Mouse (Mus musculus): ENCODE data around the gene Fam19a1. TPM values are rescaled to one million over a fixed set of nuclear protein-coding genes. Genes with fewer than 3 reads are reported as not detected.
"Not testable (repeated sequence)": the region's sequence is repeated elsewhere in the genome, so short reads cannot be mapped to it uniquely, and the experiment has no call there.

Gene Fam19a1
- total RNA-seq (2021) = 10 to 100 TPM; 63.5 to 71.6 TPM

- DNase-seq (ENCODE audit: extremely low spot score in 1 of 2, low spot score in 1 of 2) = no peak
Measured at GRCm38 (mm10) chr6:96112854-96113253, at the start of gene Fam19a1. Gene Fam19a1, plus strand, starts transcription at chr6:96113154.

GRCm38 (mm10) chr6:96071080-96071479, 41.9 kb upstream of the Fam19a1 start:
- DNase-seq (ENCODE audit: extremely low spot score in 1 of 2, low spot score in 1 of 2) = no peak

DNA sequence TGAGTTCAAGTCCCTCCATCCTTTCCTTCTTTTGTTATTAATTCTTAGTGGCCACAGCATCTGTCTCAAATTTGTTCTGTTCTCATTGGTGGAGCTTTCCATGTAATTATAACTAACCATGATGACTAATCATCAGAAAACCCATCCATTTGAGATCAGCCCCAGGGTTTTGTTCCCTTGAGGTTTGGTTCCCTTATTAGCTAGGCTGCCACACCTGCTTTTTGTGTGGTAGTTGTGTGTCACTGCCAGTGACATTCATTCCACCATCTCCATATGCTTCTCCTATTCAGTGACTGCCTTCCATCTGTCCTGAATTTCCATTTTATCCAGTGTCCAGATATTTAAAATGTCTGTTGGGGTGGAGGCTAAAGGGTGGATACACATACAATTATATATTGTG, 41.4 kb upstream of the Fam19a1 start:
- no peak for DNase-seq (ENCODE audit: extremely low spot score in 1 of 2, low spot score in 1 of 2)

DNA sequence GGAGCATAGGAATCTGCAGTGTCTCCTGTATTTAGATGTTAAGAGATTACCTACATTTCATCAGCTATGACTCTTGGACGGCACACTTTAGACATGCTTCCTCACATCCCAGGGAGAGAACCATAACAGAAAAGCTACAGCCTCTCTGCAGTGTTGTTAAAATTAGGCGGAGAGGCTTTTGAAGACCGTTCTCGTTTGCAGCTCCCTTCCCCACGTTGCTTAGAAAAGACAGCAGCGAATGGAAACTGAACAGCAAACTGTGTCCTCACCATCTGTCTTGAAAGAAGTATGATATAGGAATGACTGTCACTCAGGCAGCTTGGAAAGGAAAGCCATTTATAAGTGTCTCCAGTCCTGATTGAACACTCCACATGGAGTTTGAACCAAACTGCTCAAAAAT, 23.0 kb upstream of the Fam19a1 start:
- DNase-seq (ENCODE audit: extremely low spot score in 1 of 2, low spot score in 1 of 2) = no peak

DNA sequence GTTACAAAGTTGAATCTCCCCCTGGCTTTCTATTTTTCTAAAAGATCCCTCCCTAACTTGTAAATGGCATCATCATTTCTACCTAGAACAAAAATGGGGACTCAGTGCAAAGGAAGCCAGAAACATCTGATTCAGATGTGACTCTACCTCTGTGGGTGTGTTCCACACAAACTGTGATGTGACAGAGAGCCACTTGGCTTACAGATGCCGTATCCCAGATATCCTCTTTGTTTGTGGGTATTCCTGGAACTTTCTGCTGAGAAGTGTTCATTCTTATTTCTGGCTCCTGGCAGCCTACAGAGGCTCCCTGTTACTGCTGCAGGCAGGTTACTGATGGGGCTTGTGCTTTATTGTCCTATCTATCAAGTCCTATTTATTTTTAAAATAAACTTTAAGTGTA, 19.2 kb upstream of the Fam19a1 start:
- no peak for DNase-seq (ENCODE audit: extremely low spot score in 1 of 2, low spot score in 1 of 2)

GRCm38 (mm10) chr6:96098225-96098624, 14.7 kb upstream of the Fam19a1 start:
- DNase-seq (ENCODE audit: extremely low spot score in 1 of 2, low spot score in 1 of 2) = no peak

DNA sequence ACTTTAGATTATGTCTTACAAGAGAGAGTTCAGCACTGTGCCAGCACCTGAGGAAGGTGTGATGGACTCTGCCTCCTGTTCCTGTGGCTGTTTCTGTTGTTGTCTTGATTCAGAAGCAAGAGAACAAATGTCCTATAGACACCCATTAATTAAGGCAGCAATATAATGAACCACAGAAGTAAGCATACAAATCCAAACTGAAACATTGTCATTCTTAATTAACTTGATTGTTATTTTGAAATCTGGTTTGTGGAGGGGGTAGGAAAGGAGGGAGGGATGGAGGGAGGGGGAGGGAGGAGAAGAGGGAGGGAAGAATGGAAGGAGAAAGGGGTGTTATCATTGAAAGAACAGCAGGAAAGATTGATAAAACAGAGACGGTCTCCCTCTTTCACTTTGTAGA, 1.3 kb upstream of the Fam19a1 start:
- DNase-seq (ENCODE audit: extremely low spot score in 1 of 2, low spot score in 1 of 2) = no peak

DNA sequence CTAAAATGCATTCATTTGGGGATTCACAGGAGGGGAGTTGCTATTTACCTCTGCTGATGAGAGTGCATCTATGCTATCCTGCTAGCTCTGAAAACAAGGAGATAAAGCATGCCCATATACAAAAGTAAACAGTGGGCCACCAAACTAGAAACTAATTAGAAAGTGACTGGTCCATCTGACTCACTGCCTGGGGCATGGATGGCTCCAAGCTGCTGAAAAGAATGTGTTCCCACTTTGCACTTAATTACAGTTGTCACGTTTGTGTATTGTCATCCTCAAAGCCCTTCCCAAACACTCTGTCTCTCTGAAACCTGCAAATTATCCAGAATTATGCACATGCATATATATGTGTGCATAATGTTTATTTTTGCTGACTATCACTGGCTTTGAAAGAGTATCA, 1.2 kb downstream of the Fam19a1 start:
- no peak for DNase-seq (ENCODE audit: extremely low spot score in 1 of 2, low spot score in 1 of 2)

- no peak for DNase-seq (ENCODE audit: extremely low spot score in 1 of 2, low spot score in 1 of 2)
Measured at GRCm38 (mm10) chr6:96116148-96116533, 3.2 kb downstream of the Fam19a1 start.

GRCm38 (mm10) chr6:96116534-96117272, 3.7 kb downstream of the Fam19a1 start:
- peak; percentile 58 to 60 for DNase-seq (ENCODE audit: extremely low spot score in 1 of 2, low spot score in 1 of 2)

- no peak for DNase-seq (ENCODE audit: extremely low spot score in 1 of 2, low spot score in 1 of 2)
Measured at GRCm38 (mm10) chr6:96143326-96143725, 30.4 kb downstream of the Fam19a1 start.

GRCm38 (mm10) chr6:96165403-96165802, 52.4 kb downstream of the Fam19a1 start:
- DNase-seq (ENCODE audit: extremely low spot score in 1 of 2, low spot score in 1 of 2) = peak in 1 of 2 experiments; percentile 15

DNA sequence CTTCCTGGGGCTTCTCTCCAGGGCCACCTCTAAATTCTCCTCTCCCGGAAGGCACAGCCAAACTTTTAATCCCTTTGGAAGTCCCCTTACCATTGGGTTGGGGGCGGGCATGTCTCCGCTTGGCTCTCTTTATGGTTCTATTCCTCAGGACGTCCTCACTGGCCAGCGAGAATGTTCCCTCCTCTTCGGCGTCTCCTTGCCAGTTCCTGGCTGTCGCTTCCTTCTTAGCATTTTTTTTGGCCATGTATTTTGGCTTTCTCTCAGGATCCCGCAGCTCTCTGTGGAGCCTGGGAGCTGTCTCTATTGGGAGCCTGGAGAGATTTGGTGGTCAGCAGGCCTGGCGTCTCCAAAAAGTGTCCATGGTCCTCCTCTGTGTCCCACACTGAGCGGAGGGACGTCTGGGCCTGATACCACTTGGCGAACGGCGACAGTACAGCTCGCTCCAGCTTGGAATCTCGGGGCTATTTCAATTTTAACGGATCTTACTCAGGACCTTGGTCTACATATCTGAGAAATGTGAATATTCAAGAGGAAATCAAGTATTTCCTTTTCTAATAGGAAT, 52.9 kb downstream of the Fam19a1 start, which contains the start of gene 1700123L14Rik:
Gene 1700123L14Rik (minus strand): TSS at position 426 of the 562 bp plus-strand sequence.
- DNase-seq (ENCODE audit: extremely low spot score in 1 of 2, low spot score in 1 of 2) = no peak

GRCm38 (mm10) chr6:96167031-96167430, 54.1 kb downstream of the Fam19a1 start:
- no peak for DNase-seq (ENCODE audit: extremely low spot score in 1 of 2, low spot score in 1 of 2)

GRCm38 (mm10) chr6:96173681-96174080, 60.7 kb downstream of the Fam19a1 start:
- no peak for DNase-seq (ENCODE audit: extremely low spot score in 1 of 2, low spot score in 1 of 2)

GRCm38 (mm10) chr6:96178530-96178929, 65.6 kb downstream of the Fam19a1 start:
- DNase-seq (ENCODE audit: extremely low spot score in 1 of 2, low spot score in 1 of 2) = no peak

DNA sequence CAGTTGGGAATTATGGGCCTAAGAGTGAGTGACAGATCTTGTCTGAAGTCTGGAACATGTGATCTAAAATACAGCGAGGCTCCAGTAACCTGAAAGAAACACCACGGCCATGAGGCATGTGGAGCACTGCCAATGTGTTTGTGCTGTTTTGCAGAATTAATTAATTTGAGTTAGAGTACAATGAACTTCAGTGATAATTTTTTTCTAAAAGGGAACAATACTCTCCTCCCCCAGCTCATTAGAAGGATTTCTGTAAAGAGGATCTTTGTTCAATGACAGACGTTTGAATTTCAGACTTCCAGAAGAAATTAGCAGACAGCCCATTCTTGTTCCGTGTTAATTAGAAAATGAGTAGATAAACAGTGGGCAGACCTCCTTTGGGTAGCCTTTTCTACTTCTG, 70.4 kb downstream of the Fam19a1 start:
- DNase-seq (ENCODE audit: extremely low spot score in 1 of 2, low spot score in 1 of 2) = no peak

DNA sequence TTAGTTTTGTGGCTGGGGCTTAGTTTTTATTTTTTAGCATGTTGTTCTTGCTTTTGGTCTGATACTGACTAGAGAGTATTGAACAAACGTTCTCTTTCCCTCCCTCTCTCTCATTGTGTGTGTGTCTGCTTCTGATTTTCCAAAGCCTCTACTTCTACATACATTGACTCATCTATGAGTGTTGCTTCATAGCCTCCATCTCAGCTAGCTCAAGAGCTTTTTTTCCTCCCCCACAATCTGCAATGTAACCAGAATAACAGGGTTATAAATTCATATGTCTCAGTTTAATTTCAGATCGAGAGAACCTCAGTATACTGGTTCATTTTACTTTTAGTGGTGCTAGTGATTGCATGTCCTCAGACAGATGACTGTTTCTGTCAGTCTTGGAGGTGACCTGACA, 73.6 kb downstream of the Fam19a1 start:
- no peak for DNase-seq (ENCODE audit: extremely low spot score in 1 of 2, low spot score in 1 of 2)

GRCm38 (mm10) chr6:96198991-96199390, 86.0 kb downstream of the Fam19a1 start:
- not testable (repeated sequence) for DNase-seq (ENCODE audit: extremely low spot score in 1 of 2, low spot score in 1 of 2)

GRCm38 (mm10) chr6:96205395-96205794, 92.4 kb downstream of the Fam19a1 start:
- no peak for DNase-seq (ENCODE audit: extremely low spot score in 1 of 2, low spot score in 1 of 2)

DNA sequence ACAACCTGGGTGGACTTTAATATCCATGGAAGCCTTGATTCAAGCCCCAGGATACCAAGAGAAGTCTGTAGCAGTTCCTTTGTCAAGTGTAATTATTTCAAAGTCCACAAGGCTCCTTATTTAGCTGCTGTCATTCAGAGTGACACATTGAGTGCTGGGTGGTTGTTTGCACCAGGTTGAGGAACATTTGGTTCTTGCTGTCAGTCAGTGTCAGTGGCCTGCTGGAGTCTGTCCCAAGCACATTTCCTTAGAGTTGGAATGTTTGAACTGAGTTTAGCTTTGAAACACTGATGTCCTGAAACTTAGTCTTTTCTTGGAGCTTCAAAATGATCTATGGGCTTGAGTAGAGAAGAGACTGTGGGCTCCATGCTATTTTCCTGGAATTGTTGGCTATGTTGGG, 121.9 kb downstream of the Fam19a1 start:
- DNase-seq (ENCODE audit: extremely low spot score in 1 of 2, low spot score in 1 of 2) = no peak

GRCm38 (mm10) chr6:96244320-96244719, 131.4 kb downstream of the Fam19a1 start:
- DNase-seq (ENCODE audit: extremely low spot score in 1 of 2, low spot score in 1 of 2) = peak; percentile 13 to 36
